28 mouse cellular contexts compared by ENCODE assay signal in genomic region chr11:67176376-67176775, GRCm38 (mm10). TPM values are rescaled to one million over a fixed set of nuclear protein-coding genes. Genes with fewer than 3 reads are reported as not detected.
DNase-seq lines count a peak whose midpoint lies in the region; ATAC-seq and TF ChIP-seq lines count a peak whose summit lies in the region.
"Had no signal": no experiment of that assay in that cellular context is flagged by ENCODE, and none has a peak within 500 bp of the region (broad histone marks: within the 10 kb centered on the region; RNA-seq: fewer than 3 reads in every experiment).

No protein-coding gene starts in this region.

- H3K9me3 ChIP-seq in hindbrain, postnatal 0 days (ENCODE audit: low read length) = no peaks in the 10 kb centered on the region
- no peaks in the 10 kb centered on the region for H3K9me3 ChIP-seq in hindbrain, embryonic 14.5 days (ENCODE audit: control insufficient read depth, low read length)
- H3K9me3 ChIP-seq in midbrain, postnatal 0 days (ENCODE audit: low read length) = no peaks in the 10 kb centered on the region
- H3K9me3 ChIP-seq in midbrain, embryonic 13.5 days = no peaks in the 10 kb centered on the region
- H3K9me3 ChIP-seq: embryonic facial prominence, embryonic 13.5 days; embryonic facial prominence, embryonic 15.5 days; forebrain, embryonic 10.5 days; forebrain, embryonic 12.5 days had no signal

- WGBS in hindbrain, postnatal 0 days = 41% methylated on average over 5 of the region's 5 CpGs
- WGBS in hindbrain, embryonic 14.5 days = 56% methylated on average over 5 of the region's 5 CpGs
- WGBS in midbrain, postnatal 0 days = 47% methylated on average over 5 of the region's 5 CpGs
- WGBS in midbrain, embryonic 13.5 days = 57% methylated on average over 5 of the region's 5 CpGs

- TF ChIP-seq CTCF in hindbrain, postnatal 0 days (IDR thresholded peaks at IDR 0.05; ENCODE audit: low read depth) = peak; percentile 22; the same call in 1 of the 2 replicates
- TF ChIP-seq CTCF in midbrain, postnatal 0 days (IDR thresholded peaks at IDR 0.05) = peak; percentile 26; the same call in 1 of the 2 replicates

- H3K27me3 ChIP-seq in hindbrain, postnatal 0 days (ENCODE audit: insufficient read depth, low read length) = no peaks in the 10 kb centered on the region
- no peaks in the 10 kb centered on the region for H3K27me3 ChIP-seq in hindbrain, embryonic 14.5 days (ENCODE audit: control insufficient read depth, insufficient read depth, low read length)
- H3K27me3 ChIP-seq in midbrain, postnatal 0 days (ENCODE audit: insufficient read depth, low read length) = no peaks in the 10 kb centered on the region
- H3K27me3 ChIP-seq in midbrain, embryonic 13.5 days = no peaks in the 10 kb centered on the region
- H3K27me3 ChIP-seq: embryonic facial prominence, embryonic 13.5 days; embryonic facial prominence, embryonic 15.5 days; forebrain, embryonic 12.5 days had no signal

- no peaks in the 10 kb centered on the region for H3K4me1 ChIP-seq in hindbrain, postnatal 0 days (ENCODE audit: insufficient read depth, low read length)
- H3K4me1 ChIP-seq in hindbrain, embryonic 14.5 days (replicated peaks; ENCODE audit: control insufficient read depth, insufficient read depth, low read length) = no peaks in the 10 kb centered on the region
- H3K4me1 ChIP-seq in midbrain, postnatal 0 days (ENCODE audit: insufficient read depth, low read length) = no peaks in the 10 kb centered on the region
- H3K4me1 ChIP-seq in midbrain, embryonic 13.5 days (replicated peaks) = no peaks in the 10 kb centered on the region
- H3K4me1 ChIP-seq: embryonic facial prominence, embryonic 13.5 days; embryonic facial prominence, embryonic 15.5 days; forebrain, embryonic 10.5 days; forebrain, embryonic 12.5 days had no signal

- peak; percentile 43 to 54 for DNase-seq in cerebellum, postnatal 14 days
- DNase-seq in cerebellum, adult 9-10 months = no peak
- DNase-seq in hindbrain, postnatal 0 days (ENCODE audit: low spot score) = no peak
- DNase-seq in hindbrain, embryonic 14.5 days (ENCODE audit: low spot score) = no peak
- peak; percentile 33 for DNase-seq in midbrain, postnatal 0 days (ENCODE audit: low spot score)
- DNase-seq in ZHBTc4 (ENCODE audit: low read depth, low spot score) = peak; percentile 32
- DNase-seq: adrenal gland, adult 2 months; adrenal gland, postnatal 10 days; adrenal gland, postnatal 25 days; cerebellum, adult 11-12 months; cerebellum, adult 2 months; cerebellum, adult 9-11 months; cerebellum, postnatal 36 days; embryo, embryonic 11 days had no signal

- ATAC-seq in hindbrain, postnatal 0 days = no peak
- no peak for ATAC-seq in hindbrain, embryonic 14.5 days (ENCODE audit: low FRiP score)
- no peak for ATAC-seq in midbrain, postnatal 0 days (ENCODE audit: low FRiP score)
- ATAC-seq in midbrain, embryonic 13.5 days = no peak
- ATAC-seq in granulocyte monocyte progenitor cell, adult 5-6 weeks (replicated peaks; ENCODE audit: poor library complexity, severe bottlenecking) = no peak
- ATAC-seq: forebrain, embryonic 14.5 days; forebrain, embryonic 16.5 days; Patski had no signal

- no peak overlapping the region for H3K4me3 ChIP-seq in hindbrain, postnatal 0 days (ENCODE audit: low read length)
- H3K4me3 ChIP-seq in hindbrain, embryonic 14.5 days (replicated peaks; ENCODE audit: low read length) = no peak overlapping the region
- H3K4me3 ChIP-seq in midbrain, postnatal 0 days (ENCODE audit: low read depth, low read length) = no peak overlapping the region
- H3K4me3 ChIP-seq in midbrain, embryonic 13.5 days (replicated peaks) = no peak overlapping the region
- H3K4me3 ChIP-seq: embryonic facial prominence, embryonic 13.5 days; embryonic facial prominence, embryonic 15.5 days; erythroblast, embryonic 14.5 days; forebrain, embryonic 10.5 days; forebrain, embryonic 12.5 days had no signal

- H3K27ac ChIP-seq in hindbrain, postnatal 0 days = no peak overlapping the region
- no peak overlapping the region for H3K27ac ChIP-seq in hindbrain, embryonic 14.5 days
- H3K27ac ChIP-seq in midbrain, postnatal 0 days (ENCODE audit: low read depth, low read length) = no peak overlapping the region
- no peak overlapping the region for H3K27ac ChIP-seq in midbrain, embryonic 13.5 days
- H3K27ac ChIP-seq: embryonic facial prominence, embryonic 13.5 days; embryonic facial prominence, embryonic 15.5 days; forebrain, embryonic 10.5 days; forebrain, embryonic 12.5 days had no signal

- no peaks in the 10 kb centered on the region for H3K36me3 ChIP-seq in hindbrain, postnatal 0 days (ENCODE audit: insufficient read depth, low read length)
- no peaks in the 10 kb centered on the region for H3K36me3 ChIP-seq in hindbrain, embryonic 14.5 days (replicated peaks; ENCODE audit: control insufficient read depth, insufficient read depth)
- no peaks in the 10 kb centered on the region for H3K36me3 ChIP-seq in midbrain, postnatal 0 days (ENCODE audit: insufficient read depth, low read length)
- no peaks in the 10 kb centered on the region for H3K36me3 ChIP-seq in midbrain, embryonic 13.5 days
- H3K36me3 ChIP-seq: embryonic facial prominence, embryonic 13.5 days; embryonic facial prominence, embryonic 15.5 days; forebrain, embryonic 10.5 days; forebrain, embryonic 12.5 days; G1E had no signal

- H3K9ac ChIP-seq in hindbrain, postnatal 0 days (replicated peaks; ENCODE audit: low read length) = no peak overlapping the region
- no peak overlapping the region for H3K9ac ChIP-seq in hindbrain, embryonic 14.5 days
- H3K9ac ChIP-seq in midbrain, postnatal 0 days (replicated peaks; ENCODE audit: low read length, poor library complexity, severe bottlenecking) = no peak overlapping the region
- no peak overlapping the region for H3K9ac ChIP-seq in midbrain, embryonic 13.5 days (replicated peaks)
- H3K9ac ChIP-seq: embryonic facial prominence, embryonic 13.5 days; embryonic facial prominence, embryonic 15.5 days; forebrain, embryonic 12.5 days had no signal

- H3K4me2 ChIP-seq in hindbrain, postnatal 0 days (ENCODE audit: low read depth, low read length) = no peak overlapping the region
- no peak overlapping the region for H3K4me2 ChIP-seq in hindbrain, embryonic 14.5 days (replicated peaks)
- no peak overlapping the region for H3K4me2 ChIP-seq in midbrain, postnatal 0 days (ENCODE audit: low read depth, low read length, poor library complexity, severe bottlenecking)
- no peak overlapping the region for H3K4me2 ChIP-seq in midbrain, embryonic 13.5 days (replicated peaks)
- H3K4me2 ChIP-seq: embryonic facial prominence, embryonic 13.5 days; embryonic facial prominence, embryonic 15.5 days; forebrain, embryonic 12.5 days had no signal

RNA-seq across cellular contexts. Expression of gene Myh2, which starts 5.5 kb away (rescaled TPM):
- total RNA-seq in hindbrain, postnatal 0 days (2014; rRNA removed) = 0.10 and 0.11 TPM in 2 replicates
- 0.16 and 0.24 TPM in 2 replicates for polyA plus RNA-seq in hindbrain, postnatal 0 days (2015; fragmentation: Nextera tagmentation; extraction: Ambion mirVana)
- polyA plus RNA-seq in hindbrain, embryonic 14.5 days (2014; fragmentation: Nextera tagmentation; extraction: Ambion mirVana) = 0.30 and 0.43 TPM in 2 replicates
- 0.33 and 0.55 TPM in 2 replicates for total RNA-seq in midbrain, postnatal 0 days (2014; rRNA removed)
- 0.15 and 0.20 TPM in 2 replicates for polyA plus RNA-seq in midbrain, postnatal 0 days (2015; fragmentation: Nextera tagmentation; extraction: Ambion mirVana)
- not detected in 2 replicates for polyA plus RNA-seq in midbrain, embryonic 13.5 days (2015; fragmentation: Nextera tagmentation; extraction: Ambion mirVana)
- total RNA-seq in granulocyte monocyte progenitor cell, adult 5-6 weeks (2014; fragmentation: Nextera tagmentation) = not detected in 2 replicates
- total RNA-seq in granulocyte monocyte progenitor cell, adult 5-6 weeks (2017) = not detected in 2 replicates
- total RNA-seq: adrenal gland, adult 2 months; adrenal gland, postnatal 25 days; common myeloid progenitor, adult 5-6 weeks had no signal
- polyA plus RNA-seq: adrenal gland, adult 2 months; C2C12; cerebellum, adult 2 months; embryonic facial prominence, embryonic 11.5 days; erythroblast, embryonic 14.5 days; forebrain, embryonic 10.5 days; G1E; Patski had no signal

RNA-seq across cellular contexts. Expression of gene Myh1, which starts 23.5 kb away (rescaled TPM):
- total RNA-seq in hindbrain, postnatal 0 days (2014; rRNA removed) = 0.32 and 0.52 TPM in 2 replicates
- polyA plus RNA-seq in hindbrain, postnatal 0 days (2015; fragmentation: Nextera tagmentation; extraction: Ambion mirVana) = 0.16 and 0.23 TPM in 2 replicates
- 0.13 and 0.18 TPM in 2 replicates for polyA plus RNA-seq in hindbrain, embryonic 14.5 days (2014; fragmentation: Nextera tagmentation; extraction: Ambion mirVana)
- 0.11 and 0.19 TPM in 2 replicates for total RNA-seq in midbrain, postnatal 0 days (2014; rRNA removed)
- polyA plus RNA-seq in midbrain, postnatal 0 days (2015; fragmentation: Nextera tagmentation; extraction: Ambion mirVana) = 0.10 and 0.11 TPM in 2 replicates
- polyA plus RNA-seq in midbrain, embryonic 13.5 days (2015; fragmentation: Nextera tagmentation; extraction: Ambion mirVana) = not detected in 2 replicates
- total RNA-seq in granulocyte monocyte progenitor cell, adult 5-6 weeks (2014; fragmentation: Nextera tagmentation) = not detected in 2 replicates
- total RNA-seq in granulocyte monocyte progenitor cell, adult 5-6 weeks (2017) = not detected in 2 replicates
- total RNA-seq: common myeloid progenitor, adult 5-6 weeks; G1E had no signal
- polyA plus RNA-seq: adrenal gland, adult 2 months; cerebellum, adult 2 months; erythroblast, embryonic 14.5 days; forebrain, embryonic 10.5 days; forebrain, embryonic 12.5 days; forebrain, embryonic 16.5 days; G1E; Patski had no signal

Comparison
In these comparisons a context has a peak if more than half of its experiments do, and no peak if none do; other contexts are left out.
1. DNase-seq: peak in cerebellum, postnatal 14 days (2 of 2), midbrain, postnatal 0 days (single experiment) and ZHBTc4 (single experiment); none in cerebellum, adult 9-10 months (single experiment), hindbrain, postnatal 0 days (single experiment) and hindbrain, embryonic 14.5 days (single experiment).